Mouse (Mus musculus) hindbrain, embryonic 16.5 days (tissue): ENCODE measurements around the gene Pde10a. TPM values are rescaled to one million over a fixed set of nuclear protein-coding genes. Genes with fewer than 3 reads are reported as not detected.

Experiments
- ATAC-seq: fragments of 200-750 bp; cut with Nextera tagmentation; 2 replicates; pipeline ENCODE4 v1.8.0; 2017; ENCODE audit warnings: moderate TSS enrichment, moderate library complexity
- H3K27ac ChIP-seq: fragments of 300-500 bp; sonication (generic); 2 replicates; pipeline ENCODE4 v1.5.1; 2014; ENCODE audit warnings: low read depth, mild to moderate bottlenecking, control low read depth, low read length, moderate library complexity
- H3K27me3 ChIP-seq: fragments of 300-500 bp; sonication (generic); replicated peaks from 2 replicates; pipeline ENCODE4 v1.6.1; 2014; ENCODE audit warnings: low read length; ENCODE audit not compliant: control insufficient read depth, insufficient read depth
- H3K36me3 ChIP-seq: fragments of 300-500 bp; sonication (generic); 2 replicates; pipeline ENCODE4 v1.6.1; 2014; ENCODE audit warnings: mild to moderate bottlenecking, low read length, moderate library complexity, mixed read lengths; ENCODE audit not compliant: control insufficient read depth, insufficient read depth
- H3K4me1 ChIP-seq: fragments of 300-500 bp; sonication (generic); 2 replicates; pipeline ENCODE4 v1.6.1; 2014; ENCODE audit warnings: low read depth, low read length; ENCODE audit not compliant: control insufficient read depth, insufficient read depth
- H3K4me2 ChIP-seq: fragments of 300-500 bp; sonication (generic); 2 replicates; pipeline ENCODE4 v1.6.1; 2014; ENCODE audit warnings: mild to moderate bottlenecking, low read length, control low read depth, moderate library complexity
- H3K4me3 ChIP-seq: fragments of 300-500 bp; sonication (generic); 2 replicates; pipeline ENCODE4 v1.5.1; 2014; ENCODE audit warnings: mild to moderate bottlenecking, low read length, control low read depth, moderate library complexity
- H3K9ac ChIP-seq: fragments of 300-500 bp; sonication (generic); 2 replicates; pipeline ENCODE4 v1.6.1; 2014; ENCODE audit warnings: low read depth, mild to moderate bottlenecking, control low read depth, low read length, moderate library complexity
- H3K9me3 ChIP-seq: fragments of 300-500 bp; sonication (generic); 2 replicates; pipeline ENCODE4 v1.6.1; 2014; ENCODE audit warnings: mild to moderate bottlenecking, low read length, moderate library complexity; ENCODE audit not compliant: control insufficient read depth
- WGBS: fragments of 180-500 bp; shearing (Covaris S2); extraction: QIAGEN DNeasy Blood & Tissue Kit; methylation state at CpG from one replicate; pipeline ENCODE4 v1.1.7; 2014; 5-methylcytosine and 5-hydroxymethylcytosine counted together
- polyA plus RNA-seq: library from polyadenylated mRNA; unstranded; fragments of >200 nt; fragmentation: Nextera tagmentation; extraction: Ambion mirVana; gene quantifications from 2 replicates; pipeline ENCODE4 v1.2.1, GENCODE M21; 2015

The Pde10a gene
- polyA plus RNA-seq, result 10.7 and 11.3 TPM in 2 replicates

DNA sequence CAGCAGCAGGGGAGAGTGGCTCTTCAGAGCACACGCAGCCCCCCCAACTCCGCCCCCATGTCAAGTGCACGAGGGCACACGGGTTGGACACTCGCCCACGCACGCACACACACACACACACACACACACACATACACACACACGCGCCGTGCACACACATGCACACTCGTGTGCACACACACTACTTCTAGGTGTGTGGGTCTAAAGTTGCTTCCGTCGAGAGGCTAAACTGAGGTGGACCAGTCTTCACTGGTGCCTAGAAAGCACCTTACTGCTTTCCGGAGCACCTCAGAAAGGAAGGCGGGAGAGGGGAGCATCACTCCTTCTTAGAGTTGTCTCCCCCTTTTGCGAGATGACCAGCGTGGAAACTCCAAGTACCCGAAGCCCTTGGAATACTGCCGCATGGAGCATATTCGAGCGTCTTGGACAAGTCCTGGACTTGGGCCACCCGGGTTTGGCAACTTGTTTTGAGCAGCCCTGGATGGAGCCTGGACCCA is at the start of gene Pde10a:
Gene Pde10a, plus strand, starts transcription at position 148 of the 497 bp plus-strand sequence.
- Histone ChIP-seq H3K36me3 (no peaks in the 10 kb centered on the region), H3K9ac (peak within 1 kb of the TSS; percentile 77), H3K27me3 (peaks cover 7% of the 10 kb centered on the region; the same call in 1 of the 2 replicates), H3K4me3 (peak within 1 kb of the TSS; percentile 63), H3K4me2 (peak within 1 kb of the TSS; percentile 97), H3K9me3 (0 out of 2 replicates have a peak, but pooled peaks cover 2% of the 10 kb centered on the region), H3K27ac (peak within 1 kb of the TSS; percentile 70), H3K4me1 (peaks cover 23% of the 10 kb centered on the region)
- ATAC-seq, result peak; percentile 31
- WGBS, result under 1% methylated on average over 22 of the region's 22 CpGs

DNA sequence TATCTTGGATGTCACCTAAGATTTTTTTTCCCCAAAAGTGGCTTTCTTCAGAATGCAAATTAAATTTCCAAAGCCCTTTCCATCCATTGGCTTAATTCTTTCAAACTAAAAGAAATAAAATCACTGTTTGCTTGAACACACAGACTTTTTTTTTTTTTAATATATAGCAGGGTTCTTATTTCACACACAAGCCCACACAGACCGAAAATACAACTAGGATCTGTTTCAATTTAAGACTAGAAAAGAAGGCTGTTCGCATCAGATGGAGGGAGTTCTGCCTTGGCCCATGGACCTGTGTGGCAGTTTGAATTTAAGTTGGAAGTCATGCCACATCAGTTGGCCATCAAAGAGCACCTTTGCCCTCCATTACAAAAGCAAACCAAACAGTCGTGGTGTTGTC is 46.6 kb upstream of the Pde10a start:
- Histone ChIP-seq H3K9ac (no peak overlapping the region), H3K27ac (no peak overlapping the region), H3K36me3 (no peaks in the 10 kb centered on the region), H3K27me3 (no peaks in the 10 kb centered on the region), H3K4me2 (no peak overlapping the region), H3K4me3 (no peak overlapping the region), H3K4me1 (no peaks in the 10 kb centered on the region), H3K9me3 (no peaks in the 10 kb centered on the region)
- WGBS, result 83% methylated on average over 3 of the region's 3 CpGs
- ATAC-seq, result no peak

- H3K27me3 ChIP-seq, result no peaks in the 10 kb centered on the region
- no peaks in the 10 kb centered on the region for H3K36me3 ChIP-seq
- H3K9me3 ChIP-seq, result no peaks in the 10 kb centered on the region
- no peak overlapping the region for H3K27ac ChIP-seq
- no peak overlapping the region for H3K4me3 ChIP-seq
- no peak overlapping the region for H3K9ac ChIP-seq
- H3K4me2 ChIP-seq, result no peak overlapping the region
- WGBS, result 84% methylated on average over 9 of the region's 9 CpGs
- no peak for ATAC-seq
- H3K4me1 ChIP-seq, result no peaks in the 10 kb centered on the region
Measured at GRCm38 (mm10) chr17:8479493-8480128, 45.6 kb upstream of the Pde10a start.

- Histone ChIP-seq H3K4me2 (no peak overlapping the region), H3K27ac (no peak overlapping the region), H3K36me3 (no peaks in the 10 kb centered on the region), H3K4me1 (no peaks in the 10 kb centered on the region), H3K27me3 (no peaks in the 10 kb centered on the region), H3K9ac (no peak overlapping the region), H3K9me3 (no peaks in the 10 kb centered on the region), H3K4me3 (no peak overlapping the region)
- ATAC-seq, result no peak
- WGBS, result 80% methylated on average over 10 of the region's 10 CpGs
Measured at GRCm38 (mm10) chr17:8481797-8482196, 43.4 kb upstream of the Pde10a start.

DNA sequence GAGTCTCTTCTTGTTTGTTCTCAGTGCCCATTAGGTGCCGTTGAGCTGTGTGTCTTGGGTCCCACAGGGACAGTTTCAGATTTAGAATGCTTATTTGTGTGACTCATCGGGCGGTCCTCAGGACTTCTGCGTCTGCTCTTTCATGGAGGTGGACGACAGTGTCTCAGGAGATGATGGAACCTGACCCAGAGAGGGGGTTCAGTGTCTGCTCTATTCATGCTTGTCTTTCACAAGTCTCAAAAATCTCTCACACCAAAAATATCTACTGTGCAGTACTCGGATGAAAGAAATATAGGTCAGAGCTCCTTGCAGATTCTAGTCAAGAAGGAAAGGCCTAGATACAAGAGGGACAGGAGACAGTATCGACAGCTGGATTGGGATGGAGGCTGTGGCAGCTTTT is 42.3 kb upstream of the Pde10a start:
- Histone ChIP-seq H3K9me3 (no peaks in the 10 kb centered on the region), H3K27me3 (no peaks in the 10 kb centered on the region), H3K4me2 (no peak overlapping the region), H3K36me3 (no peaks in the 10 kb centered on the region), H3K4me3 (no peak overlapping the region), H3K27ac (no peak overlapping the region), H3K4me1 (no peaks in the 10 kb centered on the region), H3K9ac (no peak overlapping the region)
- ATAC-seq, result no peak
- WGBS, result 84% methylated on average over 7 of the region's 7 CpGs

- 71% methylated on average over 3 of the region's 3 CpGs for WGBS
- Histone ChIP-seq H3K36me3 (no peaks in the 10 kb centered on the region), H3K27me3 (no peaks in the 10 kb centered on the region), H3K27ac (no peak overlapping the region), H3K4me3 (no peak overlapping the region), H3K4me1 (no peaks in the 10 kb centered on the region), H3K4me2 (no peak overlapping the region), H3K9me3 (no peaks in the 10 kb centered on the region), H3K9ac (no peak overlapping the region)
- no peak for ATAC-seq
Measured at GRCm38 (mm10) chr17:8484246-8484645, 40.9 kb upstream of the Pde10a start.

GRCm38 (mm10) chr17:8485146-8485545 is 40.0 kb upstream of the Pde10a start:
- Histone ChIP-seq H3K36me3 (no peaks in the 10 kb centered on the region), H3K9me3 (no peaks in the 10 kb centered on the region), H3K4me2 (no peak overlapping the region), H3K4me1 (no peaks in the 10 kb centered on the region), H3K27ac (no peak overlapping the region), H3K27me3 (no peaks in the 10 kb centered on the region), H3K4me3 (no peak overlapping the region), H3K9ac (no peak overlapping the region)
- ATAC-seq, result no peak

- Histone ChIP-seq H3K4me3 (no peak overlapping the region), H3K27me3 (no peaks in the 10 kb centered on the region), H3K9me3 (no peaks in the 10 kb centered on the region), H3K9ac (peak overlapping the region; percentile 22; the same call in 1 of the 2 replicates), H3K4me1 (no peaks in the 10 kb centered on the region), H3K4me2 (no peak overlapping the region; the same call in 1 of the 2 replicates), H3K27ac (no peak overlapping the region), H3K36me3 (no peaks in the 10 kb centered on the region)
- ATAC-seq, result no peak
- WGBS, result 61% methylated on average over 12 of the region's 12 CpGs
Measured at GRCm38 (mm10) chr17:8487824-8488223, 37.3 kb upstream of the Pde10a start.

DNA sequence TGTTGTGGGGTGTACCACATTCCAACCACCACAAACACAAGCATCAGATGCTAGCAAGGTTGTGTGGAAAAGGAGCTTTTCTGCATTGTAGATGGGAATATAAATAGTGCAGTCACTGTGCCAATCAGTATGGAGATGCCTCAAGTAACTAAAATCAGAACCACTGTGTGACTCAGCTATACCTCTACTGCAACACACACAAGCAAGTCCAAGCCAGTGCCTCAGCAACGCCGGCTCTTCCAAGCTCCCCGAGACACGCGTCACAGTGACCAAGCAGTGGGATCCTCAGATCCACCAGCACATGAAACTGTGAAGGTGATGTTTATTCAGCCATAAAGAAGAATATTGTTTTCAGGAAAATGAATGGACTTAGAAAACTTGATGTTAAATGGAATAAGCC is 34.2 kb upstream of the Pde10a start:
- ATAC-seq, result no peak
- no peak overlapping the region for H3K27ac ChIP-seq
- WGBS, result 87% methylated on average over 5 of the region's 5 CpGs

More for the DNA sequence above, 34.2 kb upstream of the Pde10a start:
- Histone ChIP-seq H3K9me3 (no peaks in the 10 kb centered on the region), H3K4me1 (no peaks in the 10 kb centered on the region), H3K4me3 (no peak overlapping the region), H3K4me2 (no peak overlapping the region), H3K36me3 (no peaks in the 10 kb centered on the region), H3K27me3 (no peaks in the 10 kb centered on the region), H3K9ac (no peak overlapping the region)
